Mouse (Mus musculus) spleen, postnatal 14 days (tissue): ENCODE results near the gene Pde3a.

Experiments used
- DNase-seq, 2 experiments: peaks; one replicate each; pipeline ENCODE4 v3.0.0; 2021 to 2022; ENCODE audit warnings: low spot score in 2 of 2

Pde3a gene

DNA sequence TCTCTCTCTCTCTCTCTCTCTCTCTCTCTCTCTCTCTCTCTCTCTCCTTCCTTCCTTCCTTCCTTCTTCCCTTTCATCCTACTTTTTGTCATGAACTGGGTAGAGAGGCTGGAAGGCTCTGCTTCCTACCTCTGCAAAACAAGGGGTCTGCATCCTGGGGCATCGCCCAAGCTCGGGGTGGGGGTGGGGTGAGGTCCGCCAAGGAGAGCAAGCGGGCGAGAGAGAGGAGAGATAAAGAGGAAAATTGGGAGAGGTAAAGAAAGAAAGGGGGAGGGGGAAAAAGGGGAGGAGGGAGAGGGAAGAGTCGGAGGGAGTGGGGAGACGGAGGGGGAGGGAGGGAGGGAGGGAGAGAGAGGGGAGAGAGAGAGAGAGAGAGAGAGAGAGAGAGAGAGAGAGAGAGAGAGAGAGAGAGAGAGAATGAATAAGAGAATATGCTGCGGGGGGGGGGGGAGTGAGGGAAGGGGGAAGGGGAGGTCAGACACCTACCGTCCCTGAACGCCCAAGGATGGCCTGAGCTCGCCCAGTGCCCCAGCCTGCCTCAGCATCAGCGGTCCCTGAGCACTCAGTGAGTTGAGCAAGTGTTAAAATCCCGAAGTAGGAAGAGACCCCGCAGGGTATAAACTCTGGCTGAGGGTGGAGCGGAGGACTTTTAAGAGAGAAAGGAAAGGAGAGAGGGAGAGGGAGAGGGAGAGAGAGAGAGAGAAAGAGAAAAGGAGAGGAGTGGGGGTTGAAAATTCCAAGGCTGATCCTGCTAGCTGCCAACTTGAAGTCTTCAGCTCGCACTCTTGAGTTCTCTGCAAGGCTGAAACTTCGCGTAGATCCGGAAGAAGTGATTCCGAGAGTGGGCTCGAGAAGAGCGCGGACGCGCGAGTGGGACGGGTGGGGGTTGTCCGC lies at the start of gene Pde3a:
Gene Pde3a, plus strand, starts transcription at position 579 of the 894 bp plus-strand sequence.
- no peak for DNase-seq

GRCm38 (mm10) chr6:141200173-141200615 lies 48.9 kb upstream of the Pde3a start:
- DNase-seq = no peak

- no peak for DNase-seq
Measured at GRCm38 (mm10) chr6:141207531-141207930, 41.5 kb upstream of the Pde3a start.

DNA sequence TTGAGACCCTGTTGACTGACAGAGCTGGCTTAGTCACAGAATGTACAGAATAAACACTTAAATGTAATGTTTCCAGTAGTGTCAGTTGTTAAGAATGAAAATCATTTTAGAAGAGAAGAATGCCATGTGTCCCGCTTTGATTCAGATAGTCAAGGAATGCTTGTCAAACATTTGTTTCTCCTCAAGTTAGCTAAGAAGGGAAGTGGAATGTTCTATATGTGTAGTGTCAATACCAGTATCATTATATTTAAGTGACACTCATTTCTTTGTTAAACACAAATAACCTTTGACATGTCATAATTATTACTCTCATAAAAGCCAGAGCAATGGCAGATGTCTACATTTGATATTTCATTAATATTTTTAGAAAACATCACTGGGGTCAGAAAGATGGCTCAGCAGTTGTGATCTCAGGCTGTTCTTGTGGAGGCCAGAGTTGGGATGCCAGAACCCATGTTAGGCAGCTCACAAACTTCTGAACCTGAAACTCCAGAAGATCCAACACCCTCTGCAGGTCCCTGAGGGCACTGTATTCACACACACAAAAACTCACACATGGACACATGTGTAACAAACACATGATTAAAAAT lies 40.7 kb upstream of the Pde3a start:
- DNase-seq = no peak

DNA sequence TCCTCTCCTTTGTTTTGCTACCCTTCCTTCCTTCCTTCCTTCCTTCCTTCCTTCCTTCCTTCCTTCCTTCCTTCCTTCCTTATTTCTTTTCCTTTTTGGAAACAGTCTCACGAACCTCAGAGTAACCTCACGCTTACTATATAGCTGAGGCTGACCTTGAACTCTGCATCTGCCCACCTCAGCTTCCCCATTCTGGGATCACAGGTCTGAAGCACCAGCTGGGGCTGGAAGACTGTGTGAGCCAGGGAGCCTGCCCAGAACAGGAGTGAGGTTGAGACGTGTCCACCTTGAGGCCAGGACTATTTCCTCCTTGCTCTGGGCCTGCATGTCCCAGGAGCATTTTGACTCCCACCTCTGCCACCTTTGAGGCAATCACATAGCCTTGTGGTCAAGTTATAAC lies 39.0 kb upstream of the Pde3a start:
- no peak for DNase-seq

GRCm38 (mm10) chr6:141221081-141221480 lies 28.0 kb upstream of the Pde3a start:
- no peak for DNase-seq

- no peak for DNase-seq
Measured at GRCm38 (mm10) chr6:141226851-141227657, 22.0 kb upstream of the Pde3a start.

DNA sequence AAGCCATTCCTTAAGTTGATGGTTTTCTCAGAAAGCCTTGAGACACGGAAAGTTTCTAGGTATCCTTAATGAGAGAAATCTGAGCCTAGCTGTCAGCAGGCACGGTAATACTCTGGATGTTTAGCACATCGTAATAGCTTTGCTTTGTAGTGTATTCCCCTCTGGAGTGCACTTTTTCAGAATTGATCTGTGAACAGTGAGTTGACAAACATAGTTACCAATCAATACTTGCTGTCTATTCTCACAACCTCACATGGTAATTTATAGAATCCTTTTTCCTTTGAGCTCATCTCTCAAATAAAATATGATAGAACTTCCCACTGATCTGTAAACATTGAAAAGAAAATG lies 21.4 kb upstream of the Pde3a start:
- DNase-seq = no peak

GRCm38 (mm10) chr6:141232756-141233382 lies 16.2 kb upstream of the Pde3a start:
- no peak for DNase-seq

DNA sequence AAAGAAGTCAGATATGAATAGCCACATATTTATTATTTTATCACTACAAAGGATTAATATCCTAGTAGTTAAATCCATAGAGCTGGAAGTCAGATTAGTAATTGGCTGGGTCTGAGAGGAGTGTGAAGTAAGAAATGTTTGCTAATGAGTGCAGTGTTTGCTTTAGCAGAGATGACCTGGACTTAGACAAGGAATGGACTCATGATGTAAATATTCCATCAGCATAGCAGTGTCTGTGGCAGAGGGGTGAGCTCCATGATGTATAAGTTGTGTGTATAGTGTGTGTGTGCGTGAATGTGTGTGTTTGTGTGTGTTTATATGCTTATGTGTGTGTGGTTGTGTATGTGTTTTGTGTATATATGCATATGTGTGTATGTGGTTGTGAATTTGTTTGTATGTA lies 7.3 kb upstream of the Pde3a start:
- no peak for DNase-seq

DNA sequence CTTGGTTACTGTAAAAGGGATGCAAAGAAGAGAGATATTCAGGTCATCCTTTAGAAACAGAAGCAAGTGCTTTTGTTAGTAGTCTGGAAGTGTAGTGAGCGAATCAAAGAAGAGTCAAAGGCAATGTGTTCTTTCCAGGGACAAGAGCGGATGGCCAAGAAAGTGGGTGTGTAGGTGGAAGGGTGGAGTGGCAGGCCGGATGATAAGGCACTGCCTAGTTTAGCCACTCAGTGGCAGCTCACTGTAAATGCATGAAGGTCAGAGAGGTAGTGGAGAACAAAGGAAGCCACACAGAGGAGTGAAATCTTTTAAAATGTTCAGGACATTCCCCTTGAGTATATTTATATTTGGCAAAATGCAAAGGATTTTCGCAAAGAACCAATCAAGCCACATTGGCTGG lies 4.0 kb upstream of the Pde3a start:
- no peak for DNase-seq

DNA sequence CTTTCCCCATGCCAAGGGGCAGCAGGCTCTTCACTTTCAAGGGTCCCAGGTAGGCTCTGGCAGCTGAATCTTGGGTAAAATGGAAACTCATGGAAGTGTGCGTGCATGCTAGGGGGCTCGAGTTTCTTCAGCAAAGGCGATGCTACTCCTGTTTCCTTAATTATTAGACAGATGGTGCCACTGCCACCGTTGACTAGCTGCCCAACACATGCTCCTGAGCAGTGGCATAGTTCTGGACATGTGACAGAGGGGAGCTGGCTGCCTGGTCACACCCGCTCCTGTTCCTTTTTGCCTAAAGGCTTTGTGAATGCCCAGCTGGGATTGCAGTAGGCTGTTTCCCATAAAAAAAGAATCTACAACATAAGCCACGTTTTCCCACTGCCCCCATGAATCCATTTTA lies 2.7 kb upstream of the Pde3a start:
- DNase-seq = no peak

DNA sequence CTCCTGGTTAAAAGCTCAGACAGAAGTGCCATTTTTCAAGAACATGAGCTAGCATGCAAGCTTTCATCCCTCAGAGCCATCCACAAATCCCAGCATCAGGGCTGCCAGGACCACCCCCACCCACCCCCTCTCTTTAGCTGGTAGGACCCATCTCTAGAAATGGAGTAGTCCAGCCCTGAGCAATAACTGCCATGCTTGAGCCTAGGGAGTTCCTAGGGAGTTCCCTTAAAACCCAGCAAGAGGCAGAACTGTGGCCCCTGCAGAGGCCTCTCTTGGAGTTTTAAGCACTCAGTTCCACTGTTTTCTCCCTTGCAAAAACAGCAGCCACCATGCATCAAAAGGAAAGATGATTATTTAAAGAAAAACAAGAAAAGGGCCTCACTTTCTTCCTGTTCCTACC lies 988 bp upstream of the Pde3a start:
- no peak for DNase-seq

- DNase-seq = peak; percentile 1 to 6
Measured at GRCm38 (mm10) chr6:141249585-141250295, 671 bp downstream of the Pde3a start.

GRCm38 (mm10) chr6:141250296-141250629 lies 1.2 kb downstream of the Pde3a start:
- no peak for DNase-seq

DNA sequence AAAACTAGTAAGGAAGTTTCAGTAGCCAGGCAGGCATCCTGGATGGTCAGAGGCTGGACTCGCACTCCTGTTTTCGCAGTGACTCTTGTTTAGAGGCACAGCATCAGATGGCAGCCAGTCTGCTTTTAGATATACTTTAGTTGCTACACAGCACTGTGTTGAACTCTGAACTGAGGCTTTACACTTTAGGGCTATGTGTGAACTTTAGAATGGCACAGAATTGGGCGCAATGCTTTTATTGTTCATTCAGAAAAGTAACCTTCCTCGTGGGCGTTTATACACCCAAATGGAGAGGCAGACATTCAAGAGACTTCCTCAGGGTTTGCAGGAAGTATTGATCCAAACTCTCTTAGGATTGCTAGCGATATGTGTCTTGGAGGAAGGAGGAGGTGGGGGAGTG lies 1.9 kb downstream of the Pde3a start:
- DNase-seq = no peak

DNA sequence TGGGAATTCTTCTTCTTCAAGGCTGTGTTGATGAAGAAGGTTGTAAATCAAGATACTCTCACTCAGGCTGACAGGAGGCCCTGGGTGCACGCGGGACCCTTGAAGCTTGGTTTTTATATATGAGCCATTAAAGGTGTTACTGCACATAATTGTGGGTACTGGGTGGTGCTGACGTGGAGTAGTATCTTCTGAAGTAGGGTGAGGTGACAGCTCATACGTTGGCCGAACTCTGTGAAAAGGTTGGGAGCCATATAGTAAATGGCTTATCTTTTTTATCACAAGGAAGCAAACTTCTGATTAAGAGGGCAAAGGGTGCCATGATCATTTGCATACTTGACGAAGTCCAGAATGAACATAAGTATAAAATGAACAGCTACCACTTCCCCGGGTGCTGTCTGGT lies 3.5 kb downstream of the Pde3a start:
- DNase-seq = no peak

DNA sequence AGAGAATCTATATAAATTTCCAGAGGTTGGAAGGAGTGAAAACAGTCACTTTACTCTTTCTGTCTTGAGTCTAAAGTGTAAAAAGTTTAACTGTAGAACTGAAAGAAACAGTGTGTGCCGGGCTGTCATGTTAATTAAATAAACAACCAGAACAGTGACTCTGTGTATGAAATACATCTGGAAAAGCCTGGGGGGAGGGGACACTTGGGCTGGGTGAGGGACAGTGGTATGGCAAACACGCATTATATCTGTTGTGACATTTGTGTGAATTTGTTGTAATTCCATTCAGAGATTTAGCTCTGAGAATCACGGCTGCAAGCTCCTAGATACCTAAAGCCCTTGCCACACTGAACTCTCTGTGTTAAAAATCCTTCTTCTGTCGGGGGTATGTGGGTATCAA lies 5.9 kb downstream of the Pde3a start:
- DNase-seq = no peak

- DNase-seq = no peak
Measured at GRCm38 (mm10) chr6:141256896-141257295, 7.8 kb downstream of the Pde3a start.

- no peak for DNase-seq
Measured at GRCm38 (mm10) chr6:141257434-141258202, 8.5 kb downstream of the Pde3a start.

GRCm38 (mm10) chr6:141265257-141265656 lies 16.2 kb downstream of the Pde3a start:
- DNase-seq = no peak
